Mouse (Mus musculus): ENCODE results near the gene Trcg1. TPM values are rescaled to one million over a fixed set of nuclear protein-coding genes. Genes with fewer than 3 reads are reported as not detected.

Gene Trcg1
- polyA plus RNA-seq (2017; shearing (Covaris generic)): not detected

GRCm38 (mm10) chr9:57236256-57236655 is at the start of gene Trcg1:
TSS of gene Trcg1 (plus strand) at chr9:57236556.

GRCm38 (mm10) chr9:57261913-57262794 is 25.8 kb downstream of the Trcg1 start, which contains the start of gene 1700017B05Rik:
TSS of gene 1700017B05Rik (minus strand) at chr9:57262612.

Other genes starting within 250 kb of the Trcg1 start
- gene Ptpn9, start 241.6 kb upstream of the Trcg1 start, polyA plus RNA-seq (2017; shearing (Covaris generic)): 3.9 TPM
- gene Sin3a, start 164.5 kb upstream of the Trcg1 start, polyA plus RNA-seq (2017; shearing (Covaris generic)): 51.2 TPM
- gene Man2c1, start 105.9 kb upstream of the Trcg1 start, polyA plus RNA-seq (2017; shearing (Covaris generic)): 71.6 TPM
- 37.7 TPM for gene Neil1, start 88.3 kb upstream of the Trcg1 start, polyA plus RNA-seq (2017; shearing (Covaris generic))
- 306 TPM for gene Commd4, start 78.2 kb upstream of the Trcg1 start, polyA plus RNA-seq (2017; shearing (Covaris generic))
- 40.4 TPM for gene 1700017B05Rik, start 26.1 kb downstream of the Trcg1 start, polyA plus RNA-seq (2017; shearing (Covaris generic))
- 143 TPM for gene Ppcdc, start 203.6 kb downstream of the Trcg1 start, polyA plus RNA-seq (2017; shearing (Covaris generic))
- gene Scamp5, start 231.5 kb downstream of the Trcg1 start, polyA plus RNA-seq (2017; shearing (Covaris generic)): 0.23 TPM